Mouse (Mus musculus): ENCODE results near the gene Prorsd1.
"Not testable (repeated sequence)": the region's sequence is repeated elsewhere in the genome, so short reads cannot be mapped to it uniquely, and the experiment has no call there.

The Prorsd1 gene

DNA sequence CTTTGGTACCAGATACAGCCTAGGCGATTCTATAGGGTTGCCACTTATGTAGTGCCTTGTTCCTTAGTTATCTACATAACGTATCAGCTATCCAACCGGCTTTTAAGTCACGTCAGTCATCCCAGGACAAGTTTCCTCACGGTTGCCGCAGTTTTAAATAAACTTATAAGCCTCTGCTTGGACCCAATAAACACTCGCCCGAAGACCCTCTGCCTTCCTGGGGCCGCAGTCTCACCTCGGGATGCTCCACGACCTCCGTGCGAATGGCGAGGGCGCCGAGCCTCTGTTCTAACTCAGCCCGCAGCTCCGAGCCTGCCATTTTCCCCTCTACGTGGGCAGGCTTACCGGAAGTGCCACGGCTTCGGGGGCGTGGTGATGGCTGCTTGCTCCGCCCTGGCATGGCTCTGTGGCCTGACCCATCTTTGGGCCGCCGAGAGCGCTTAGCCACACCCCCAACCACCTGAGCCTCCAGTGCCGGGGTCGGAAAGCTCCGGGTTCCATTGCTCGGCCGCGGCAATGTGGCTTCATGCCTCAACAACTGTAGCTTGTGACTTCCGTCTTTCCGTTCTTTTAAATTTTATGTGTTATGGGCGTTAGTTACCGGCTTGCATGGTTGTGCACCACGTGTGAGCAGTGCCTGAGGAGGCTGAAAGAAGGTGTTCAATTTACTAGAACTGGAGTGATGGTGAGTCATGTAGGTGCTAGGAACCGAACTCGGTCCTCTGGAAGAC, at the start of gene Prorsd1:
Prorsd1 (minus strand) TSS at position 352 of the 731 bp plus-strand sequence.
- DNase-seq (ENCODE audit: low read depth, low spot score) = peak; percentile 96

DNA sequence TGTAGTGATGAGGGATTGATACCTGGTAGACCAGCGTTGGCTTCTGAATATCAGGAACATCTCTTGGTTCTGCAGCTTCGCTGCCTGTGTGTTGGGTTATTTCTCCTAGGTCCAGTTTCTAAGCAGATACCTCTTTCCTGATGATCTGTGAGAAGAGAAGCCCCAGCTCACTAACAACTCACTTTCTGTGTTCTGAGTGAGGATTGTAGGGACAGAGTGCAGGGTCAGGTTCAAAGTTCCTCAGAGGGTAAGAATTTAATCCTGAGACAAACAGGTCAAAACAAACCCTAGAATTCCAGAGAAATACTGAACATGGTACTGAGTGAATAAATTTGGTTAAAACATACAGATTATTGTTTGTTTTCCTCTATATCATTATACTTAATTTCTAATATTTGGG, 48.6 kb upstream of the Prorsd1 start:
- DNase-seq (ENCODE audit: low read depth, low spot score) = no peak

DNA sequence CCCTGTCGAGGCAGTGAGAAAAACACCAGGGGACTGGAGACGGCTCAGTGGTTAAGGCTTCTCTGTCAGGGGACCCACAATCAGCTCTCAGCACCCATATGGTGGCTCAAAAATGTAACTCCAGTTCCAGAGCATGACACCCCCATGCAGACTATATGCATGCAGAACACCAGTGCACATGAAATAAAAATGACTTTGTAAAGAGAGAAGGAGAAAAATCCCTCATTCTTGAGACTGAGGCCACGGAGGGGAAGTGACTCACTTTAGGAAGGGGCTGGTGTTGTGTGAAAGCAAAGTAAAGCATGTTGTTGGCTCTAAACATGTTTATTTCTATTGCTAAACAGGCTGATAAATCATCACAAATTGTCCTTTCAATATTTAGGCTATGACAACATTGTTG, 46.2 kb upstream of the Prorsd1 start:
- no peak for DNase-seq (ENCODE audit: low read depth, low spot score)

DNA sequence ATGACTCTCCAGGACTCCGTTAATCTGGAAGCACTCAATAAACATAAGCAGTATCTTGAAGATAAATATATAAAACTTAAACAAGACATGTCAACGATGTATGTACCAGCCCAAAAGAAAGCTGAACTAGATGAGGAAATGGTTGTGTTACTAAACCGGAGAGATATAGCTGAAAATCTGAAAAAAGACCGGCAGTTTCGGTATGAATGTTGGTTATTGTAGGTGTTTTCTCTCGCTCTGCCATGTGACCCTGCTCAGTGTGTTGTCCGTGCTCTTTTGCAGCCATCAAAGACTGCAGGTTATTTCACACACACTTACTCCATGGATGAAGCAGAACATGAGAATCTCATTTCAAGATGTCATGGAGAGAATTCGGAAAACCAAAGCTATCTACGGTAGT, 45.6 kb upstream of the Prorsd1 start:
- no peak for DNase-seq (ENCODE audit: low read depth, low spot score)

DNA sequence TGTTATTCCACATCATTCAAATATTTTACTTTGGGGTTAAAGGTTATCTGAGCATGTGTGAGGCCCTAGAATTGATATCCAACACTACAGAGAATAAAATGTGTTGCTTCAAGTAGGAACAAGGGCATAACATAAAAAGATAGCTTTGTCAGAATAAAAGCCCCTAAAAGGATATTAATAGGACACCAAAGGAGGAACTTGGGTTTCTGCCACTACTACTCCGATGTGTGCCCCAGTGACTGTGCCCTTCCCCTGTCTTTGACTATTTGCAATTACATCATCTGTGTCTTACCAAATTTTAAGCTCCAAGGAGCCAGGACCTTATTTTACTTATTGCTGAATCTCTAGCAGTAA, 34.6 kb upstream of the Prorsd1 start:
- no peak for DNase-seq (ENCODE audit: low read depth, low spot score)

DNA sequence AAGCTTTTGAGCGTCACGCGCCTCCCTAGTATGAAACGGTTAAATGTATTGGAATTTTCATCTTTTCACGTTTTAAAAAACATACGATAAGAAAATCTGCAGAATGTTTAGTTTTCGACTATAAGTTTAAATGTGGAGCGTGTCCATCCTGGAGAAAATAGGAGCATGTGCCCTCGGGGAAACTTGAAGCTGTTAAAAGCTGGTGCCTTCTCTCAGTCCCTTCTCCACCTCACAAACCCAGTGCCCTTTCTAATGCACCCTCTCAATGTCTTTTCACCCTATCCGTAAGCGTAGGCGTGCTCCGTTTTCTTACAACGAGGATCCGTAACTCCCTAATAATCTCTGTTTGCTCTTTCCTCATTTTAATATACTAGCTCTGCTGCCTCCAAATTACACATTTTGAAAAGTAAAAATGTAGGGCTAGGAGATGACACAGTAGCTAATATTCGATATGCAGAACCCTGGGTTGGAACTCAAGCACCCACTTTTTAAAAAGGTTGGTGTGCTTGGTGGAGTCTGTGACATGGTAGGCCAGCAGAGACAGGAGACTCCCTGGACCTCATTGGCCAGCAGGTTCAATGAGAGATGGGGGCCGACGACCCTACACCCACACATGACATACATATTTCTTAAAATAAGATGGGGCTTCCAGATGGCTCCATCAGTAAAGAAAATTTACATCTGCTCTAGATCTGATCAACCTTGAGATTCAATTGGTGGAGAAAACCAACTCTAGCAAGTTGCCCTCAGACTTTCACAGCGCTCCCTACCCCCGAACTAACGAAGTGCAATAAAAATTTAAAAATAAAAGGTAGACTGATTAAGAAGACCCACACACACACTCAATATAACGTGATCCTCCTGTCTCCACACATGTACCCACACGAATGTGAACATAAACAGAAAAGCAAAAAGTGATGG, 33.9 kb upstream of the Prorsd1 start:
- no peak for DNase-seq (ENCODE audit: low read depth, low spot score)

DNA sequence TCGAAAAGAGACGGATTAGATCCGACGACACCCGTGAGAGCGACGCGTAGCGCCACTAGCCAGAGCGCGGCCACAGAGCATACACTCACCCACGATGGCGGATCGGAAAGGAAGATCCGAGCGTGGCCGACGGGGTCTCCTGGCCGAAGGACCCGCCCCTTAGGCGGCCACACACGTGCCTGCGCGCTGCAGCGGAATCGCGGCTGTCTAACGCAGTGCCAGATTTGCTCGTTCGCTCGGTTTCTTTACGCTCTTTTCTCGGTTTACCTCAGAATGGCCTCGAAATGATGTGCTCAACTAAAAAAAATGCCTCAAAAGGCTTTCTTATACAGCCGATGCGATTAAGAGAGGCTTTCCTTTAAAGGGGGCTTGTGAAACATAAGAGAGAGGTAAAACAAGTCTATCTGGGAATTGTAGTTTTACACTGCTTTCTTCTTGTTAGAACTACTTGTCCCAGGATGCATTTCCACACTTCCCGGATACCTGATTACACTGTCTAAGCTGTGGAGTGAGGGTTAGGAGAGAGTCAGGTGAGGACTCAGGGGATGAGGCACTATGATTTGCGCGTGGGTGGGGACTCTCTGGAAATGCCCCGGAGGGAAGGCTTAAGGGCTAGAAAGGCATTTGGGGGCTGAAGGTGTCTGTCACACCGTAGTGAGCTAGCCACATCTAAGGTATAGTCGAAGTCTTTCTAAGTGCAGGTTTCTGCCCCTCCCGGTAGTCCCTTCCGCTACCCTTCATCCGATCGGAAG, 33.1 kb upstream of the Prorsd1 start, which contains the start of the genes Clhc1 and Rps27a:
Clhc1 (plus strand) TSS at position 199 of the 752 bp plus-strand sequence.
Rps27a (minus strand) TSS at position 358 of the 752 bp plus-strand sequence.
- DNase-seq (ENCODE audit: low read depth, low spot score) = peak; percentile 98

DNA sequence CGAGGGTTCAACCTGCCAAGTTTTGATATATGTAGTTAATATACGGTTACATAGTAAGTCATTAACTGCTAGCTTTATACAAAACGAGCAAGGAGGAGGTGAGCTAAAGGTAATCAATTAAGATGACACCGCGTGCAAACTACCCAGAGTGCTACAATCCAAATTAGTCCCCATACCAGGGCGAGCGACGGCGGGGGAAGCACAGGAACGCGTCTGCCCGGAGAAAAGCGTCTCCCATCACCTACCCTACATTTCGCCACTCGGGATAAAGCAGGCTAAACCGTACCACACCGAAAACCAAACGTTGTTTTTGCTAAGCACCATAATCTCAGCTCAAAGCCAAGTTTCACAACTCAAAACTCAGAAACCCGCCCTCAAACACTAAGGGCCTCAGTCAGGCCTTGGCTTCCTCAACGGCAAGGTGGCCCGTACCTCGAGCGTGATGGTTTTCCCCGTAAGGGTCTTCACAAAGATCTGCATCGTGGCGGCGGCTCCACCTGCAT, 32.5 kb upstream of the Prorsd1 start:
- DNase-seq (ENCODE audit: low read depth, low spot score) = no peak

DNA sequence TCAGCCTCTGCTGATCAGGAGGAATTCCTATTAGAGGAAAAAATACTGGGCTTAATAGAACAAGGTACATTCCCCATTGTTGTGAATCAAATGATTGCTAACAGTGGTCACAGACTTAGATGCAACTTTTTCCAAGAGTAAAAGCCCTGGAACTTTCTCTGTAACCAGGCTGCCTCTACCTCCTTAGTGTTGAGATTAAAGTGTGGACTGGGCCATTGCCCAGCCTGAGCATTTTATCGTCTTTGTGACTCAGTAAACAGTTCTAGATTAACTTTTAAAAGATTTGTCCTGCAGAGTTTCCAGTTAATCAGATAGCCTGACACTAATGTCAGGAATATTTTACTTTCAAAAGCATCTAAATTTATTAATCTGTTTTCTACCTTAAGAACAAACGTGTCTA, 31.9 kb upstream of the Prorsd1 start:
- DNase-seq (ENCODE audit: low read depth, low spot score) = no peak

DNA sequence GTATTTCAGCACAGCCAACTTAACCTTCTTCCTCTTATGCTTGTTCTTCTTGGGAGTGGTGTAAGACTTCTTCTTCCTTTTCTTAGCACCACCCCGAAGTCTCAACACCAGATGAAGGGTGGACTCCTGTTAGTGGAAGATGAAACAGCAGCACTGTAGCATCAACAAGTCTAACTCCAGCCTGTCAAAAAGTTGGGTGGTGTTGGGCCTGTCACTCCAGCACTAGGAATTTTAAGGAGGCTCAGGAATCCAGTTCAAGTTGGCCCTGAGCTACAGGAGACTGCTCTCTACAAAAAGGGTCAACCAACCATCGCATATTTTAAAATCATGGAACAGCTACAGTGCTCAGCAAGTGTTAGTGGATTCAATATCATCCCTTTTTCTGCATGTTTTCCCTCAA, 31.5 kb upstream of the Prorsd1 start:
- DNase-seq (ENCODE audit: low read depth, low spot score) = not testable (repeated sequence)

DNA sequence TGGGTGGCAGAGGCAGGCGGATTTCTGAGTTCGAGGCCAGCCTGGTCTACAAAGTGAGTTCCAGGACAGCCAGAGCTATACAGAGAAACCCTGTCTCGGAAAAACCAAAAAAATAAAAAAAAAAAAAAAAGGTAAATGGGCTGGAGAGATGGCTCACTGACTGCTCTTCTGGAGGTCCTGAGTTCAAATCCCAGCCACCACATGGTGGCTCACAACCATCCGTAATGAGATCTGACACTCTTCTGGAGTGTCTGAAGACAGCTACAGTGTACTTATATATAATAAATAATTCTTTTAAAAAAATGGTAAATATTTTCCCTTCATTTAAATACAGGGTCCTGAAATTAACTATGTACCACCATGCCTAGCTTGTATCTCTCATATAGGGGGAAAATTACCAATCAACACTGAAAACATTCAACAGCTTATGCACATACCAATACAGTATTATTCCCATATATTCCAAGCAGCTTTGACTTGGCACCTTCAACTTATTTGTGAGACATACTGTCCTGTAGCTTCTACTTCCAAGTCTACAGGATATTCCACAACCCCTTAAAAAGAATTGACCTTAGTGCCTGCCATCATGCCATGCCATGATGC, 30.4 kb upstream of the Prorsd1 start:
- not testable (repeated sequence) for DNase-seq (ENCODE audit: low read depth, low spot score)

DNA sequence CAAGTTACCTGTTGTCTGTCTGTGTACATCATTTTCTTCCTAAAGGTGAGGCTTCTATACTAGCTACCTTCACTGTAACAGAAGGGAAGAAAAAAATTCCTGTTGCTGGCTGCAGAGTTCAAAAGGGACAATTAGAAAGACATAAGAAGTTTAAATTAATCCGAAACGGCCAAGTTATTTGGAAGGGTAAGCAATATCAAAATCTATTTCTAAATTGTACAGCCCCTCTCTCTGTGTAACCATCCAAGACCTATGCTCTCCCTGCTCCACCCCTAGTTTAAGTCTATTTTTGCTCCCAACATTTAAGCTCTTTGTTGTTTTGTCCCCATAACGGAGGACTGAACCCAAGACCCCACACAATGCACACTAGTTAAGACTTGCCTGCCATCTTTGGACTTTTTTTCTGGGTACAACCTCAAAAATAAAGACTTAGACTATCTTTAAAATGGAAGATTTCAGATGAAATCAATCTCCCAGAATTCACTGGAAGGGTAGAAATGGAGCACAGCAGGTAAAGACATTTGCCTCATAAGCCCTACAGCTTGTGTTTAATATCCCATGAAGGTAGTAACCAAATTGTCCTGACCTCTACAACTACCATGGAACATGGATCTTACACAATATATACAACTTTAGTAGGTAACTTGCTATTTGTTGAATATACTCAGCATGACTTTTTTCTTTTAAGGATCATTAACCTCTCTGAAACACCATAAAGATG, 29.6 kb upstream of the Prorsd1 start:
- no peak for DNase-seq (ENCODE audit: low read depth, low spot score)

DNA sequence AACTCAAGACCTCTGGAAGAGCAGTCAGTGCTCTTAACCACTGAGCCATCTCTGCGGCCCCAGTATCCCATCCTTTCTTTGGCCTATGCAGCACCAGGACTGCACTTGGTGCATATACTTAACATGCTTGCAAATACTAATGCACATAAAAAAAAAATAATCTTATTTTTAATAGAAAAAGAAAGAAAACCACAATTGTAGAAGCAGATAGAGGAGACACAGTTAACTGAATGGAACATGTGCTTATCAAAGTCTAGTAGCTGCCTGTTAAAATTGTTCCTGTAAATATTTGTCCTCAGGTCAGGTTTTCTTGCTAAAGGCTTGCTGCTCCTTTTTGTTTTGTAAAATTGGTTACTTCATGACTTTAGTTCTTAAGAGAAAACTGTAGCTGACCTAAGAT, 23.4 kb upstream of the Prorsd1 start:
- no peak for DNase-seq (ENCODE audit: low read depth, low spot score)

DNA sequence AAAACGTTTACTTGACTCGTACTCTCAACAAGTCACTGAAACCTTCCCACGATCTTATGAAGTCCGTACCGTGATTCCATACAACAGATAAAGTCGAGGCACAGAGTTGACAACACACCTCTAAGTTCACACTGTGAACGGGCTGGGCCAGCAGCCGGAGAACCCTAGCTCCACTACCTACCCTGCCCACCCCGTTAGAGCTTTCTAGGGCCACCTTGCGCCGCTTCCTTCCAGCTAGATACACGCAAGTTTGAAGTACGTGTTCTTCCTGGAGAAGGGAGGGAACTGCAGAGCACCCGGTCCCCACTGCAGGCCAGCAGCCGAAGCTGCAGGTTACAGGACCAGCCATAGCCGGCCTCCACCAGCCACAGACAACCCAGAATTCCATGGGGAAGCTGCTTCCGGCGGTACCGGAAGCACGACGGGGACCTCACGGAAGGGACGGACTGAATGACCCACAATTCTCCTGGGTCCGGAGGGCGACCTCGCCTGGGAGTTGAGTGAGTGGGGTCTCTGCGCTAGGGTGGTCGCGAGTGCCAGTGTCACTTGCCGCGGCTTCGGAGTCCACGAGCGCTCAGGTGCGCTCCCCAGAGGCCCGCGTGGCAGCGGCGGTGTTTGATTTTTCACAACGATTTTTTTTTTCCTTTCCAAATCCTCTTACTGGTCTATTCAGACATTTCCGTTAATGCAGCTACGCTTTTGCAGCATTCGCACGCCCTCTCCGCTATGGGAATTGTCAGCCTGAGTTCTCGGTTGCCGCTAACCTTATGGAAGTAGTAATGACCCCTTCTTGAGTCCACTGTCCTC, 11.4 kb upstream of the Prorsd1 start, which contains the start of gene Mtif2:
Mtif2 (plus strand) TSS at position 421 of the 807 bp plus-strand sequence.
- peak; percentile 92 for DNase-seq (ENCODE audit: low read depth, low spot score)

DNA sequence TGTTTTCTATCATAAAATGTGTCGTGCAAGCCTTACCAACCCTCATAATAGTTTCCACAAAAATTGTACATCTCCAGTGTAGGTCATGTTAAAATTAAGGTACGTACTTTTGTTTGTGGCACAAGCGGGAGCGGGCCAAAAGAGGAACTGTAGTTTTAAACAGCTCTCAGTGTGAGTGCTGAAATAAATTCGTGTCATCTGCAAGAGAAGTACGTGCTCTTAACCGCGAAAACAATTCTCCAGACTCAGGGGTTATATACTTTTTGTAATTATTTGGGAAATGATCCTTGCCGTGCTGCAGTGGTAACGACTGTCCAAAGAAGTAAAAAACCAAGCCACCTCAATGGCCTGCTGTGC, 530 bp downstream of the Prorsd1 start:
- DNase-seq (ENCODE audit: low read depth, low spot score) = no peak

DNA sequence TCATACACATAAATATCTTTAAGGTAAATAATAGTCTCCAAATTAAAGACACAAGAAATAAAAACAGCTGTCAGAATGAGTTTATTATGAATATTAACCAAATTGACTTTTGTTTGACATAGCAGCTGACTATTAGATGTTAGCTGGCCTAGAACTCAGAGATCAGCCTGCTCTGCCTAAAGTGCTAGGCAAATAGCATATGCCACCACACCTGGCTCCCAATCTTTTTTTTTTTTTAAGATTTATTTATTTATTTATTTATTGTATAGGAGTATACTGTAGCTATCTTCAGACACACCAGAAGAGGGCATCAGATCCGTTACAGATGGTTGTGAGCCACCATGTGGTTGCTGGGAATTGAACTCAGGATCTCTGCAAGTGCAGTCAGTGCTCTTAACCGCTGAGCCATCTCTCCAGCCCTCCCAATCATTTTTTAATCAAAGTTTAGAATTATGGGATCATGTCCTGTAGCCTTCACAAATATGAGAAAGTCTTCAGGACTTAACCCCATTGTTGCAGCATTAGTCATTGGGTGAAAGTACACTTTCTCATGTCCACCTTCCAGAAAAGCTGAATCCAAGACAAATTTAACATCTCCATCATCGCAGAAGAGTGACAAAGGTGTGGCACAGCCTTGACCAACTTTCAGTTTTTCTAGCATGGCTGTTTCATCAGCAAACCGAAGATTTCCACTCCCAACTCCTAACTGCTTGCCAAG, 1.9 kb downstream of the Prorsd1 start:
- DNase-seq (ENCODE audit: low read depth, low spot score) = peak; percentile 1

DNA sequence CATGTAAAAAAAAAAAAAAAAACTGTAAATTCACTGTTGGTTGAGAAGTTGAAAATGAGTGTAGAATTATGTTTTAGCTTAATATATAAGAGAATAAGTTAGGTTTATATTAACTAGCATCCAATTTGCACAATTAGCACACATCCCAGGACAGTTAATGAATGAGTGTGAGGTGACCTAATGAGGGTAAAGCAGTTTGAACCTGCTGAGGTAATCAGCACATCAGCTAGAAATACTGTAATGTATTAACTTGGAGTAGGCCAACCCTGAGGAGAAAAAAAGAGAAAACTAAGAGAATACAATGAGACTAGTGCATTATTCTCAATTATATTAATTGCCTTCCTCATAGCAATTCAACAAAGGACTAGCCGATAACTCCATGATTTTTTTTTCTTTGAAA, 5.4 kb downstream of the Prorsd1 start:
- DNase-seq (ENCODE audit: low read depth, low spot score) = no peak

DNA sequence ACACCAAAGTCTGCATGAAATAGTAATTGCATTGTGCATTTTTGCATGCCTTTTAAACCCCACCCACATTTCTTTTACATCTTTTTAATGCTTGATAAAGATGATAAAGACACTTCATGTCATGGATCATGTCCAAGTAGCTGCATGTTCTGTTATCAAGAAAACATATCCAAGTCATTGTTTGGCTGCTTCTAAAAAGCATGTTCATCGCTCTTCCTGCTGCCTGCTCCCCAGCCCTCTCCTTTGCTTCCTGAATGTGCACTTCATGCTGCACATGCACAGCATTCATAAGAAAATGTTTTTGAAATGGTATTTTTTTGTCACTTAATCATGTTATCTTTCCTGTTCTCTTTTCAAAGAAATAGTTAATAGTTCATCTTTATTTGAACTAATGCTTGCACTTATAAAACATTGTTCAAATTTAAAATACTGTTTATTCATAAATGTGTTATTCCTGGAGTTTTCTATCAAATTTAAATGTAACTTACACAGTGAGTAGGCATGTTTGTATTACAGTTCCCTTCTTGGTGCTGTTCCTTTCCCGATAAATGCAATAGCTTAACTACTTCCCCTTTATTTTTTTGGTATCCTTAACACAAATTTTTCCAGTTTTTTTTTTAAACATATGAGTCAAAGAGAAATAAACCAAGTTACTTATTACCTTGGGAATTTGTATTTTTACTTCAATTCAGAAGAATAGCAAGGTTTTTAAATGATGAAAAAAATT, 9.8 kb downstream of the Prorsd1 start:
- DNase-seq (ENCODE audit: low read depth, low spot score) = no peak
